ENCODE assay signal across 32 mouse cellular contexts in the genomic region with DNA sequence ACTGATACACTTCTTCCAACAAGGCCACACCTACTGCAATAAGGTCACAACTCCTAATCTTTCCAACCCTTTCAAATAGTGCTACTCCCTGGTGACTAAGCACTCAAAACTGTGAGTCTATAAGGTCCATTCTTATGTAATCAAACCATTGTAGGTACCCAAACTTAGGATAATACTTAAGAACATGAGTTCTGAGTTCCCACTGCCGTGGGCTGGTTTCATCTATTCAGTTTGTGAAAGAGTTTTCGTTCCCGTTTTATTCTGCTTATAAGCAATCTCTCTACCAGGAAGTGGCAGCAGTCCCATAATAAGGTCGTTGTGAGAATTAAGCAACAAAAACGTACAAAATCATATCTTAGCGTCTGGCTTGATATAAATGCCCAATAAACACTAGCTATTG. TPM values are rescaled to one million over a fixed set of nuclear protein-coding genes. Genes with fewer than 3 reads are reported as not detected.
DNase-seq lines count a peak whose midpoint lies in the region; ATAC-seq and TF ChIP-seq lines count a peak whose summit lies in the region.
"Had no signal": no experiment of that assay in that cellular context is flagged by ENCODE, and none has a peak within 500 bp of the region (broad histone marks: within the 10 kb centered on the region; RNA-seq: fewer than 3 reads in every experiment).

No protein-coding gene starts in this region.

- no peak for ATAC-seq in heart, embryonic 11.5 days (replicated peaks; ENCODE audit: insufficient number of reproducible peaks, low FRiP score, low TSS enrichment)
- ATAC-seq in common myeloid progenitor, adult 5-6 weeks (replicated peaks; ENCODE audit: low read depth, poor library complexity, severe bottlenecking): peak; percentile 58
- peak; percentile 85 for ATAC-seq in megakaryocyte, adult 5-6 weeks (ENCODE audit: poor library complexity, severe bottlenecking)
- no peak for ATAC-seq in erythroid progenitor cell, adult 5-6 weeks (replicated peaks; ENCODE audit: low FRiP score, poor library complexity, severe bottlenecking)
- ATAC-seq in intestine, postnatal 0 days: no peak
- ATAC-seq: activated CD4-positive, CD25-positive, alpha-beta regulatory T cell, adult 4 months; forebrain, embryonic 13.5 days; forebrain, embryonic 16.5 days; hindbrain, embryonic 16.5 days; intestine, embryonic 15.5 days; Patski had no signal

- no peak for TF ChIP-seq CTCF in intestine, postnatal 0 days (IDR thresholded peaks at IDR 0.05; ENCODE audit: low read depth)

- H3K4me3 ChIP-seq in heart, embryonic 10.5 days: no peak overlapping the region
- H3K4me3 ChIP-seq in heart, embryonic 11.5 days (ENCODE audit: low read depth, low read length): no peak overlapping the region
- H3K4me3 ChIP-seq in intestine, postnatal 0 days (ENCODE audit: low read depth, low read length): no peak overlapping the region
- H3K4me3 ChIP-seq: embryonic facial prominence, embryonic 12.5 days; embryonic facial prominence, embryonic 15.5 days; forebrain, embryonic 13.5 days; hindbrain, embryonic 12.5 days; intestine, embryonic 15.5 days had no signal

- no peaks in the 10 kb centered on the region for H3K4me1 ChIP-seq in heart, embryonic 10.5 days
- H3K4me1 ChIP-seq in heart, embryonic 11.5 days (ENCODE audit: control insufficient read depth, insufficient read depth, low read length): no peaks in the 10 kb centered on the region
- H3K4me1 ChIP-seq in intestine, postnatal 0 days (replicated peaks; ENCODE audit: control insufficient read depth, insufficient read depth, low read length): 0 out of 2 replicates have a peak, but pooled peaks cover 4% of the 10 kb centered on the region
- H3K4me1 ChIP-seq: hindbrain, embryonic 12.5 days; intestine, embryonic 15.5 days had no signal

- WGBS in heart, embryonic 10.5 days: 79% methylated on average over 6 of the region's 6 CpGs
- WGBS in heart, embryonic 11.5 days (ENCODE audit: insufficient replicate concordance): 73% methylated on average over 6 of the region's 6 CpGs
- WGBS in intestine, postnatal 0 days: 59% methylated on average over 6 of the region's 6 CpGs

- no peaks in the 10 kb centered on the region for H3K27me3 ChIP-seq in heart, embryonic 10.5 days (ENCODE audit: insufficient read depth, poor library complexity, severe bottlenecking)
- no peaks in the 10 kb centered on the region for H3K27me3 ChIP-seq in heart, embryonic 11.5 days (ENCODE audit: control insufficient read depth, insufficient read depth, low read length)
- H3K27me3 ChIP-seq in intestine, postnatal 0 days (replicated peaks; ENCODE audit: control insufficient read depth, insufficient read depth, low read length): no peaks in the 10 kb centered on the region
- H3K27me3 ChIP-seq: CH12.LX; embryonic facial prominence, embryonic 12.5 days; embryonic facial prominence, embryonic 15.5 days; forebrain, embryonic 13.5 days; hindbrain, embryonic 12.5 days; intestine, embryonic 15.5 days had no signal

- H3K9ac ChIP-seq in heart, embryonic 11.5 days (ENCODE audit: low read depth, low read length): no peak overlapping the region
- H3K9ac ChIP-seq in intestine, postnatal 0 days (ENCODE audit: low read depth, low read length): no peak overlapping the region
- H3K9ac ChIP-seq: embryonic facial prominence, embryonic 12.5 days; embryonic facial prominence, embryonic 15.5 days; forebrain, embryonic 13.5 days; hindbrain, embryonic 12.5 days; intestine, embryonic 15.5 days had no signal

- peak; percentile 16 for DNase-seq in heart, embryonic 10.5 days (ENCODE audit: low spot score)
- DNase-seq in layer of hippocampus, postnatal 10 days (ENCODE audit: low spot score in 2 of 2): no peak
- no peak for DNase-seq in urinary bladder, postnatal 4 days (ENCODE audit: low spot score in 2 of 2)
- DNase-seq: adrenal gland, adult 8-10 months; adrenal gland, postnatal 25 days; B cell, adult 2 months; cerebellum, adult 18-20 months; cerebellum, adult 9-10 months; cerebellum, postnatal 14 days; gastrocnemius, postnatal 10 days; heart, adult 18-20 months had no signal

- no peaks in the 10 kb centered on the region for H3K36me3 ChIP-seq in heart, embryonic 10.5 days
- H3K36me3 ChIP-seq in heart, embryonic 11.5 days (ENCODE audit: control insufficient read depth, insufficient read depth, low read length): no peaks in the 10 kb centered on the region
- H3K36me3 ChIP-seq in intestine, postnatal 0 days (ENCODE audit: control insufficient read depth, insufficient read depth): no peaks in the 10 kb centered on the region
- H3K36me3 ChIP-seq: embryonic facial prominence, embryonic 12.5 days; embryonic facial prominence, embryonic 15.5 days; G1E; hindbrain, embryonic 12.5 days; intestine, embryonic 15.5 days had no signal

- H3K27ac ChIP-seq in heart, embryonic 10.5 days: no peak overlapping the region
- no peak overlapping the region for H3K27ac ChIP-seq in heart, embryonic 11.5 days (ENCODE audit: low read depth, low read length)
- H3K27ac ChIP-seq in intestine, postnatal 0 days (ENCODE audit: low read depth, low read length): no peak overlapping the region
- H3K27ac ChIP-seq: embryonic facial prominence, embryonic 12.5 days; embryonic facial prominence, embryonic 15.5 days; forebrain, embryonic 13.5 days; hindbrain, embryonic 12.5 days; intestine, embryonic 15.5 days had no signal

- H3K9me3 ChIP-seq in heart, embryonic 10.5 days: no peaks in the 10 kb centered on the region
- no peaks in the 10 kb centered on the region for H3K9me3 ChIP-seq in heart, embryonic 11.5 days (replicated peaks; ENCODE audit: control insufficient read depth, low read length)
- H3K9me3 ChIP-seq in intestine, postnatal 0 days (ENCODE audit: control insufficient read depth): no peaks in the 10 kb centered on the region
- H3K9me3 ChIP-seq: embryonic facial prominence, embryonic 12.5 days; embryonic facial prominence, embryonic 15.5 days; forebrain, embryonic 13.5 days; G1E; hindbrain, embryonic 12.5 days; intestine, embryonic 15.5 days had no signal

- H3K4me2 ChIP-seq in heart, embryonic 11.5 days: no peak overlapping the region
- no peak overlapping the region for H3K4me2 ChIP-seq in intestine, postnatal 0 days (replicated peaks; ENCODE audit: low read depth)
- H3K4me2 ChIP-seq: embryonic facial prominence, embryonic 12.5 days; embryonic facial prominence, embryonic 15.5 days; forebrain, embryonic 13.5 days; hindbrain, embryonic 12.5 days; intestine, embryonic 15.5 days had no signal

RNA-seq across cellular contexts. Expression of gene Supt20, which starts 23.9 kb away (rescaled TPM):
- 77.3 and 91.8 TPM in 2 replicates for polyA plus RNA-seq in heart, embryonic 10.5 days (2016; fragmentation: Nextera tagmentation; extraction: Ambion mirVana)
- polyA plus RNA-seq in heart, embryonic 11.5 days (2014; fragmentation: Nextera tagmentation; extraction: Ambion mirVana): 77.6 and 89.5 TPM in 2 replicates
- total RNA-seq in common myeloid progenitor, adult 5-6 weeks (2017): 75.1 and 91.2 TPM in 2 replicates
- total RNA-seq in megakaryocyte, adult 5-6 weeks (2015): 60.1 and 66.0 TPM in 2 replicates
- total RNA-seq in megakaryocyte, adult 5-6 weeks (2017): 39.4 and 40.6 TPM in 2 replicates
- 10 to 100 TPM; 57.6 to 62.0 TPM for total RNA-seq in layer of hippocampus, postnatal 10 days (2021)
- total RNA-seq in erythroid progenitor cell, adult 5-6 weeks (2015; ENCODE audit: low replicate concordance): 82.2 and 85.1 TPM in 2 replicates
- total RNA-seq in erythroid progenitor cell, adult 5-6 weeks (2017; ENCODE audit: low replicate concordance): 54.3 and 68.4 TPM in 2 replicates
- 27.5 and 31.5 TPM in 2 replicates for polyA plus RNA-seq in intestine, postnatal 0 days (2015; fragmentation: Nextera tagmentation; extraction: Ambion mirVana)

RNA-seq across cellular contexts. Expression of gene Gm21958, which starts 45.4 kb away (rescaled TPM):
- polyA plus RNA-seq in heart, embryonic 10.5 days (2016; fragmentation: Nextera tagmentation; extraction: Ambion mirVana): 0.63 TPM in 1 of 2 replicates, not detected in the other
- polyA plus RNA-seq in heart, embryonic 11.5 days (2014; fragmentation: Nextera tagmentation; extraction: Ambion mirVana): 0.34 TPM in 1 of 2 replicates, not detected in the other
- 1.1 TPM in 1 of 2 replicates, not detected in the other for total RNA-seq in common myeloid progenitor, adult 5-6 weeks (2017)
- not detected in 2 replicates for total RNA-seq in megakaryocyte, adult 5-6 weeks (2015)
- total RNA-seq in megakaryocyte, adult 5-6 weeks (2017): not detected in 2 replicates
- total RNA-seq in layer of hippocampus, postnatal 10 days (2021): not detected
- total RNA-seq in erythroid progenitor cell, adult 5-6 weeks (2015; ENCODE audit: low replicate concordance): not detected in 2 replicates
- total RNA-seq in erythroid progenitor cell, adult 5-6 weeks (2017; ENCODE audit: low replicate concordance): not detected in 2 replicates
- polyA plus RNA-seq in intestine, postnatal 0 days (2015; fragmentation: Nextera tagmentation; extraction: Ambion mirVana): not detected in 2 replicates
- total RNA-seq: adrenal gland, adult 8-10 months; adrenal gland, postnatal 25 days; CH12.LX; G1E; gastrocnemius, adult 18-20 months; gastrocnemius, postnatal 10 days; gastrocnemius, postnatal 4 days; heart, adult 18-20 months; heart, postnatal 25 days; hematopoietic stem cell, adult 5-6 weeks had no signal
- polyA plus RNA-seq: embryonic facial prominence, embryonic 15.5 days; forebrain, embryonic 13.5 days; forebrain, embryonic 16.5 days; G1E; heart, postnatal 0 days; intestine, embryonic 15.5 days had no signal

Comparison
In these comparisons a context has a peak if more than half of its experiments do, and no peak if none do; other contexts are left out.
1. ATAC-seq: peak in common myeloid progenitor, adult 5-6 weeks (single experiment) and megakaryocyte, adult 5-6 weeks (single experiment); none in heart, embryonic 11.5 days (single experiment), erythroid progenitor cell, adult 5-6 weeks (single experiment) and intestine, postnatal 0 days (single experiment).